Mouse (Mus musculus) limb, embryonic 11.5 days (tissue): ENCODE data around the gene Mrpl33. TPM values are rescaled to one million over a fixed set of nuclear protein-coding genes. Genes with fewer than 3 reads are reported as not detected.

Experiments
- ATAC-seq: fragments of 200-750 bp; cut with Nextera tagmentation; 2 replicates; pipeline ENCODE4 v1.8.0; 2017; ENCODE audit warnings: low read depth; ENCODE audit not compliant: insufficient number of reproducible peaks, low FRiP score, low TSS enrichment
- DNase-seq: peaks from one replicate; pipeline ENCODE4 v3.0.0-alpha.2; 2015; ENCODE audit warnings: low spot score
- H3K27ac ChIP-seq: fragments of 300-500 bp; sonication (generic); replicated peaks from 2 replicates; pipeline ENCODE4 v1.5.1; 2014; ENCODE audit warnings: low read depth, mild to moderate bottlenecking, low read length
- H3K27me3 ChIP-seq: fragments of 300-500 bp; sonication (generic); 2 replicates; pipeline ENCODE4 v1.6.1; 2014; ENCODE audit warnings: mild to moderate bottlenecking, low read length, mixed read lengths; ENCODE audit not compliant: control insufficient read depth, insufficient read depth
- H3K36me3 ChIP-seq: fragments of 300-500 bp; sonication (generic); 2 replicates; pipeline ENCODE4 v1.6.1; 2014; ENCODE audit warnings: mild to moderate bottlenecking, low read length, moderate library complexity, mixed read lengths; ENCODE audit not compliant: control insufficient read depth, insufficient read depth
- H3K4me1 ChIP-seq: fragments of 300-500 bp; sonication (generic); 2 replicates; pipeline ENCODE4 v1.6.1; 2014; ENCODE audit warnings: low read length, mixed read lengths; ENCODE audit not compliant: control insufficient read depth, insufficient read depth
- H3K4me2 ChIP-seq: fragments of 300-500 bp; sonication (generic); 2 replicates; pipeline ENCODE4 v1.6.1; 2014; ENCODE audit warnings: low read depth, mild to moderate bottlenecking, moderate library complexity; ENCODE audit not compliant: severe bottlenecking
- H3K4me3 ChIP-seq: fragments of 300-500 bp; sonication (generic); 2 replicates; pipeline ENCODE4 v1.5.1; 2014; ENCODE audit warnings: low read depth, low read length
- H3K9ac ChIP-seq: fragments of 300-500 bp; sonication (generic); 2 replicates; pipeline ENCODE4 v1.6.1; 2014; ENCODE audit warnings: mild to moderate bottlenecking, low read length
- H3K9me3 ChIP-seq: fragments of 300-500 bp; sonication (generic); 2 replicates; pipeline ENCODE4 v1.6.1; 2016; ENCODE audit warnings: low read length; ENCODE audit not compliant: control insufficient read depth
- WGBS: fragments of 180-500 bp; shearing (Covaris S2); extraction: QIAGEN DNeasy Blood & Tissue Kit; methylation state at CpG from one replicate; pipeline ENCODE4 v1.1.7; 2014; 5-methylcytosine and 5-hydroxymethylcytosine counted together
- polyA plus RNA-seq: library from polyadenylated mRNA; unstranded; fragments of >200 nt; fragmentation: Nextera tagmentation; extraction: Ambion mirVana; gene quantifications from 2 replicates; pipeline ENCODE4 v1.2.1, GENCODE M21; 2014

Mrpl33 gene
- polyA plus RNA-seq, 1 experiment from 2014 or later = 254 TPM

- Histone ChIP-seq H3K27me3 (no peaks in the 10 kb centered on the region), H3K4me3 (no peak overlapping the region), H3K4me2 (no peak overlapping the region), H3K4me1 (peaks cover 8% of the 10 kb centered on the region), H3K27ac (no peak overlapping the region), H3K9ac (no peak overlapping the region), H3K9me3 (no peaks in the 10 kb centered on the region), H3K36me3 (no peaks in the 10 kb centered on the region)
- 66% methylated on average over 3 of the region's 3 CpGs for WGBS
- DNase-seq = no peak
- ATAC-seq = no peak
These were observed 30.3 kb upstream of the Mrpl33 start for GRCm38 (mm10) chr5:31566457-31566856.

- Histone ChIP-seq H3K4me2 (no peak overlapping the region), H3K9me3 (no peaks in the 10 kb centered on the region), H3K9ac (no peak overlapping the region), H3K4me1 (peaks cover 8% of the 10 kb centered on the region), H3K36me3 (no peaks in the 10 kb centered on the region), H3K4me3 (no peak overlapping the region), H3K27ac (no peak overlapping the region), H3K27me3 (no peaks in the 10 kb centered on the region)
- DNase-seq (no peak), ATAC-seq (no peak)
- 81% methylated on average over 5 of the region's 5 CpGs for WGBS
These were observed 28.6 kb upstream of the Mrpl33 start for GRCm38 (mm10) chr5:31567951-31568657.

- no peaks in the 10 kb centered on the region for H3K27me3 ChIP-seq
- no peak overlapping the region for H3K27ac ChIP-seq
- ATAC-seq (no peak), DNase-seq (peak; percentile 21)
- no peaks in the 10 kb centered on the region for H3K9me3 ChIP-seq
- H3K4me3 ChIP-seq = no peak overlapping the region
- H3K36me3 ChIP-seq = no peaks in the 10 kb centered on the region
- peak overlapping the region; percentile 20; the same call in 1 of the 2 replicates for H3K4me2 ChIP-seq
- peaks cover 8% of the 10 kb centered on the region for H3K4me1 ChIP-seq
- 13% methylated on average over 20 of the region's 20 CpGs for WGBS
- no peak overlapping the region for H3K9ac ChIP-seq
These were observed 25.6 kb upstream of the Mrpl33 start for GRCm38 (mm10) chr5:31571023-31571608.

GRCm38 (mm10) chr5:31573722-31574121, 23.0 kb upstream of the Mrpl33 start:
- DNase-seq = no peak
- no peak overlapping the region for H3K4me2 ChIP-seq
- H3K4me3 ChIP-seq = no peak overlapping the region
- no peaks in the 10 kb centered on the region for H3K9me3 ChIP-seq
- no peak for ATAC-seq
- H3K27ac ChIP-seq = no peak overlapping the region
- H3K4me1 ChIP-seq = peaks cover 8% of the 10 kb centered on the region
- no peak overlapping the region for H3K9ac ChIP-seq
- H3K27me3 ChIP-seq = no peaks in the 10 kb centered on the region
- H3K36me3 ChIP-seq = no peaks in the 10 kb centered on the region
- WGBS = 97% methylated on average over 3 of the region's 3 CpGs

DNA sequence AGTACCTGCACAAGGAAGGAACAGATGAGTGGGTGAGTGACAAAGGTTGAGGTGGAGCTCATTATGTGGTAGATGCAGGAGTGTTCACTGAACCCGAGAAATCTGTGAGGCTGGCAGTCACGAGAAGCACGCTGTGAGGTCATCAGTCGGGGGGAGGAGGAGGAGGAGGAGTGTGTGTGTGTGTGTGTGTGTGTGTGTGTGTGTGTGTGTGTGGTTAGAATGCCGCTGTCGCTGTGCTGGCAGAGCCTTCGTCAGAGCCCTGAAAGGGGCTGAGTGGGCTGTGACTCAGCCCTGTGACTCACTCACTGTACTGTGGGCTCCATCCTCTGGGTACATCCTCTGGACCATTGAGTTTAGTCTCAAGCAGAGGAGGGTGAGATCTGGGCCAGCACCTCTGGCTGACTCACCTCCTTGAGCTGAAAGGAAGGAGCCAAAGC, 20.2 kb upstream of the Mrpl33 start:
- Histone ChIP-seq H3K9me3 (no peaks in the 10 kb centered on the region), H3K4me1 (no peaks in the 10 kb centered on the region), H3K36me3 (no peaks in the 10 kb centered on the region), H3K27me3 (no peaks in the 10 kb centered on the region), H3K27ac (no peak overlapping the region), H3K9ac (no peak overlapping the region), H3K4me2 (no peak overlapping the region), H3K4me3 (no peak overlapping the region)
- DNase-seq (no peak), ATAC-seq (no peak)
- WGBS = 87% methylated on average over 7 of the region's 7 CpGs

GRCm38 (mm10) chr5:31581263-31581662, 15.5 kb upstream of the Mrpl33 start:
- WGBS = 75% methylated on average over 6 of the region's 6 CpGs
- no peak for ATAC-seq

DNA sequence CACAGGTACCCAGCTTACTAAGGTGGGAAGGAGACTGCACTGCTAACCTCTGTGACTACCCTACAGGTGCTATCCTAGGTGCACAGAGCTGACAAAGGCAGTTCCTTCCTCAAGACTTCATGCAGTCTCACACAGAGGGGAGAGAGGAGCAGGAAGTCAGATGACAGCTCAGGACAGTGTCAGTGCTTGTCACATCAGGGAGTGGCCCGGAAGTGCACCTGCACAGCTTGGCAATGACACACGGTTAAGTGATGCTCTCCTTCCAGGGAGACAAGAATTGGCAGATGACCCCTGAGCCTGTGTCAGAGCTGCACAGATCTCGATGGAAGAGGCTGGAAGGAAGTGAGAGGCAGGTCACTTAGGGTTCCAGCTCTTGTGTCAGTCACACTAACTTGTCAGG, 14.8 kb upstream of the Mrpl33 start:
- Histone ChIP-seq H3K9ac (no peak overlapping the region), H3K9me3 (no peaks in the 10 kb centered on the region), H3K36me3 (no peaks in the 10 kb centered on the region), H3K4me3 (no peak overlapping the region), H3K4me1 (peaks cover 2% of the 10 kb centered on the region; the same call in 1 of the 2 replicates), H3K27ac (no peak overlapping the region), H3K4me2 (no peak overlapping the region), H3K27me3 (no peaks in the 10 kb centered on the region)
- DNase-seq (no peak), ATAC-seq (no peak)
- 78% methylated on average over 3 of the region's 3 CpGs for WGBS

More at GRCm38 (mm10) chr5:31581263-31581662, 15.5 kb upstream of the Mrpl33 start:
- Histone ChIP-seq H3K9me3 (no peaks in the 10 kb centered on the region), H3K9ac (no peak overlapping the region), H3K4me1 (no peaks in the 10 kb centered on the region), H3K27ac (no peak overlapping the region), H3K27me3 (no peaks in the 10 kb centered on the region), H3K4me3 (no peak overlapping the region), H3K36me3 (no peaks in the 10 kb centered on the region), H3K4me2 (no peak overlapping the region)
- DNase-seq = no peak

GRCm38 (mm10) chr5:31583261-31583660, 13.5 kb upstream of the Mrpl33 start:
- DNase-seq = no peak
- Histone ChIP-seq H3K4me3 (no peak overlapping the region), H3K36me3 (no peaks in the 10 kb centered on the region), H3K4me2 (no peak overlapping the region), H3K27ac (no peak overlapping the region), H3K9me3 (no peaks in the 10 kb centered on the region), H3K9ac (no peak overlapping the region), H3K27me3 (no peaks in the 10 kb centered on the region), H3K4me1 (peaks cover 8% of the 10 kb centered on the region; the same call in 1 of the 2 replicates)
- no peak for ATAC-seq
- WGBS = 83% methylated on average over 2 of the region's 2 CpGs
